Mouse (Mus musculus) kidney, postnatal 10 days (tissue): Measurements from ENCODE around the gene Hemk1.
"Not testable (repeated sequence)": the region's sequence is repeated elsewhere in the genome, so short reads cannot be mapped to it uniquely, and the experiment has no call there.

Experiments used
- DNase-seq: peaks from one replicate; pipeline ENCODE4 v3.0.0; 2021; ENCODE audit warnings: mixed read lengths

The Hemk1 gene

DNA sequence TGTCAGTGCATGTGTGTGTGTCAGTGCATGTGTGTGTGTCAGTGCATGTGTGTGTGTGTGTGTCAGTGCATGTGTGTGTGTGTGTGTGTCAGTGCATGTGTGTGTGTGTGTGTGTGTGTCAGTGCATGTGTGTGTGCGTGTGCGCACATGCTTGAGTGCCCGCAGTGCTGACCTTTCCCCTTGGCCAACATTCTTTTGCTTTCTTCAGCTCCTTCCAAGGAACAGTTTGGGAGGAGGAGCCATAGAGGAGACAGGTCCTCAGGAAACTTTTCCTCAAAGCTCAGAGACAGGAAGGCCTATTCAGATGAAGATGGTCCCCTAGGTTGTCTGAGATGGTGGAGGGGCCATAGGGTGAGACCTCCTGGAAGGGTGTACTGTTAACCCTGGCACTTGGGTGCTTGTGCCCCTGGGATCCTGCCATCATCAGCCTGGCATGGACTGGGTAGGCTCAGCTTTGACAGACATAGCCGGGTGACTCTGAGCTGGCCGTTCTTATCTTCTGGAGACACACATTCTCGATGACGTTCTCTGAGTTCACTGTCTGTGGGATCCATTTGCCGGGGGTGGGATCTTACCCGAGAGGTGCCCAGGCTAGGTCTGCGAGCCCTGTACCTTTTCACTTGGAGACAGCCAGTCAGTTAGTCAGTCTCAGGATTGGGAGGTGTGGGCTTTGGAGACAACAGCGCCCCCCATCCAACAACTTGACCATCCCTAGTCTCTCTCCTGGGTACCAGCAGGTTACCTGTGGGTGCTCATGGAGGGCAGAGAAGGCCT, 30.9 kb downstream of the Hemk1 start:
- peak; percentile 47 for DNase-seq

DNA sequence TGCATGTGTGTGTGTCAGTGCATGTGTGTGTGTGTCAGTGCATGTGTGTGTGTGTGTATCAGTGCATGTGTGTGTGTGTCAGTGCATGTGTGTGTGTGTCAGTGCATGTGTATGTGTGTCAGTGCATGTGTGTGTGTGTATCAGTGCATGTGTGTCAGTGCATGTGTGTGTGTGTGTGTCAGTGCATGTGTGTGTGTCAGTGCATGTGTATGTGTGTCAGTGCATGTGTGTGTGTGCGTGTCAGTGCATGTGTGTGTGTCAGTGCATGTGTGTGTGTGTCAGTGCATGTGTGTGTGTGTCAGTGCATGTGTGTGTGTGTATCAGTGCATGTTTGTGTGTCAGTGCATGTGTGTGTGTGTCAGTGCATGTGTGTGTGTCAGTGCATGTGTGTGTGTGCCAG, 31.5 kb downstream of the Hemk1 start:
- DNase-seq: not testable (repeated sequence)

DNA sequence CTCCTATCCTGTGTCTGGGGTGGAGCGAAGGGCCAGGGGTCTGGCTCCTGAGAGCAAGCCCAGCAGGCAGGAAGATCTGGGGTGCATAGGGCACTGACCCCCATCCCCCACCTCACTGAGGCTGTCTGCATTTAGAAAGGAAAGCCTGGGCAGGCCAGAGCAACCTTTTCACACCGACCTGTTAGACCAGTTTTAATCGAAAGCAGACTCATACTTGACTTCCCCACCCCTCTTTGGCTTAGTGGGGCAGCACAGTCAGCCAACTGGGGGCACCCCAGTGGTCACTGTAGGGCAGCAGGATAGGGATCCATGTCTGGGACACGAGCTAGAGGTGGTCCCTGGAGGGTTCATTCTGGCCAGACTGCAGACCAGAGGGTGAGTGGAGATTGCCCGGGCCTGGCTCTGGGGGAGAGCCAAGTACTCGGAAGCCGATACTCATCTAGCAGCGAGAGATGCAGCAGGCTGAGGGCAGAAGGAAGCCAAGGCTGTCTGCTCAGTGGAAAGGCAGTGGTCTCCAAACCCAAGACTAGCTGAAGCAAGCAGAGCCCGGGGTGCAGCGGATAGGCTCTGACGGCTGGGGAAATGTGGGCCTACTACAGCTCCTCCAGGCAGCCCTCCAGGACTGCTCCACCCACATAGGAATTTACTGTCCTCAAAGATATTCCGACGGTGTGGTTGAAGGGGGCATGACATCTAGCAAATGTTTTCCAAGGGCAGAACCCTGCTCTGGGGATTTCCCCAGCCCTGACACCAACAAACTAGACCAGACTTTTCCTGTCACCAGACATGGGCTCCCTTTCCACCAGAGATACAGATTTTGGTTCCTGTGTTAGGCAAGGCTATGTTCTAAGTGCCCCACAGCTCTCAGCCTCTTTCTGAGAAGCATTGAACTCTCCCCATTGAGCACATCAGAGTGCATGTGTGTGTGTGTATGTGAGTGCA, 32.3 kb downstream of the Hemk1 start:
- peak; percentile 54 for DNase-seq

DNA sequence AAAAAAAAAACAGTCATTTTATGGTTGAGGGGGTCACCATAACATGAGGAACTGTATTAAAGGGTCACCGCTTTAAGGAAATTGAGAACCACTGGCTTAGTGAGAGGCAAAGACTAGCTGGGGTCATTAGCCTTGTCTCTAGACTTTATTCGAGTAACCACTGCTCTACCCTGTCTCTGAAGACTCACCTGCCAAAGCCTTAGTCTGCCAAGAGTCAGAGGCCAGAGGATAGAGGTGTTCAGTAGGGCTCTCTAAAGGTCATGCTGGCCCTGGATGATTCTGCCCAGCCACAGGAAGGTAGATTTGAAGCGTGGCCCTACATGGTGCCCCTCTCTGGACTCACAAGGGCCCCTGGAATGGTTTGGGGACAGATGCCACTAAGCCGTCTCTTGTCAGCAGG, 33.1 kb downstream of the Hemk1 start:
- DNase-seq: no peak

DNA sequence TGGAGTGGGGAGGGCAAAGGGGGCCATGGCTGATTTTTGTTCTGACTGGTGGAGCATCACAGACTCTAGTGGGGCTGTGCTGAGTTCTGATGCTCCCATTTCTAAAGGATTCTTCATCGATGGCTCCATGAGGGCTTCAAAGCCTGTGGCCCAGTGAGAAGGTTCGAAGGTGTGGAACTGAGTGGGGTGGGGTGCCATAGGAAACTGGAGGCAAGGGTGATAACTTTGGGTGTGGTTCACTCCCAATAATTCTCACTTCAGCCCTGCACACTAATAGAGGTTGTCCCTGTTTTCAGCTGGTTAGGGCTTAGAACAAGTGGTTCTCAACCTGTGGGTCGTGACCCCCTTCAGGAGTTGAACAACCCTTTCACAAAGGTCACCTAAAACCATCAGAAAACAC, 33.8 kb downstream of the Hemk1 start:
- DNase-seq: no peak

DNA sequence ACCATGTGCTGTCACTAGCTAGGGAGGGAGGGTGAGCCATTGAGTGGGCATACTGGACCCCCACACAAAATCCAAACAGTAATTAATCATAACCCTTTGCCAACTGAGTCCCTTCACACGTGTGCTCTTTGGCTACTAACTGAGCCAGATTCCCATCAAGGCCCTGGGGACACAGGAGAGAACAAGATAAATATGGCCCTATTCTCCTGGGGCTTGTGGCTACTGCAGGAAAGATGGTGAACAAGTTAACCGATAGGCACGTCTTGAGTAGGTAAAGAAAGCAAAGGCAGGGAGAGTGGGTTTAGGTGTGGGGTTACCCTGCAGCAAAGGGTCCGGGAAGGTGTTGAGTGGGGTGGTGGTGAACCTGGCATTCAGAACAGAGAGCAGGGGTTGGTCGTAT, 34.2 kb downstream of the Hemk1 start:
- no peak for DNase-seq

DNA sequence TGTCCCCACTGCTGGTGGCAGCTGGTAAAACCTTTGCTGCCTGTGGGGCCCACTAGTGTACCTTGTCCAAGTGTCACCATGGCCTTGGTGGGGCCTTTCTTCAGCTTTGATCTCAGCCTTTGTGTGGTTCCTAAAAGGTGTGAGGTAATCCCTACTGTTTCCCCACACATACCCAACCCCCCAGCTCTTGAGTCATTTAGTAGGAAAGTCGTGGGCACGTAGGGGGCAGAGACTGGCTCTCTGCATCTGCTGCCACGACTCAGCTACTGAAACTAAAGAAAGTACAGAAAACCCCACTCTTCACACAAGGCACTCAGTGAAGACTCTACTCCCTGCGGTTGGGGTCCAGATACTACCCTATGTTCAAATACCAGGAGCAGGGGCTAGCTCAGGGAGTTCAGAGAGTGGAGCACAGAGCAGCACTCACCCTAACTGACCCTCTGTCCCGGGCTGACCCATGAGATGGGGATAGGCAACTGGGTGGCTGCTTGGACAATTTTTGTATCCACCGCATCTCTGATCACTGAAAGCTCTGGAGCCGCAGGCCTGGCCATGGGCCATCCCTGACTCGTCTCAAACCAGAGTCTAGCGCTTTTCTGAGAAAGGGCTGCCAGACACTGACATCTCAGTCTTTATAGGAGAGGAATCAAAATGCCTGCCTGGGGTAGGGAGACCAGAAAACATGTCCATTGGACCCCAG, 34.9 kb downstream of the Hemk1 start:
- DNase-seq: no peak

DNA sequence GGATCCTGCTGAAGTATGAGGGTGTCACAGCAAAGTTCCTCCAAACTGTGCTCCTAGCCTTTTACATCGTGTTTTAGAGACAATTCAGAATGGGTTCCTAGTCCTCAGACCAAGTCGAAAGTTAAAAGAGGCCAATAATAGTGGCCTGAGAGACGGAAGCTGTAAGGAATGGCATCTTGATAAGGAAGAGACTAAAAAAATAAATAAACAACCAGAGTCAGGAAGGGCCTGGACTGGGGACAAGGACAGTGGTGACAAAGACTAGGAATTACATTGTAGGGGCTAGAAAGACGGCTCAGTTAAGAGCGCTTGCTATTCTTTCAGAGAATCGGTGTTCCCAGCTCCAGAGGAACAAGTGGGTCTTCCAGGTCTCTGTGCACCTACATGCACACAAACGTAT, 35.6 kb downstream of the Hemk1 start:
- no peak for DNase-seq

DNA sequence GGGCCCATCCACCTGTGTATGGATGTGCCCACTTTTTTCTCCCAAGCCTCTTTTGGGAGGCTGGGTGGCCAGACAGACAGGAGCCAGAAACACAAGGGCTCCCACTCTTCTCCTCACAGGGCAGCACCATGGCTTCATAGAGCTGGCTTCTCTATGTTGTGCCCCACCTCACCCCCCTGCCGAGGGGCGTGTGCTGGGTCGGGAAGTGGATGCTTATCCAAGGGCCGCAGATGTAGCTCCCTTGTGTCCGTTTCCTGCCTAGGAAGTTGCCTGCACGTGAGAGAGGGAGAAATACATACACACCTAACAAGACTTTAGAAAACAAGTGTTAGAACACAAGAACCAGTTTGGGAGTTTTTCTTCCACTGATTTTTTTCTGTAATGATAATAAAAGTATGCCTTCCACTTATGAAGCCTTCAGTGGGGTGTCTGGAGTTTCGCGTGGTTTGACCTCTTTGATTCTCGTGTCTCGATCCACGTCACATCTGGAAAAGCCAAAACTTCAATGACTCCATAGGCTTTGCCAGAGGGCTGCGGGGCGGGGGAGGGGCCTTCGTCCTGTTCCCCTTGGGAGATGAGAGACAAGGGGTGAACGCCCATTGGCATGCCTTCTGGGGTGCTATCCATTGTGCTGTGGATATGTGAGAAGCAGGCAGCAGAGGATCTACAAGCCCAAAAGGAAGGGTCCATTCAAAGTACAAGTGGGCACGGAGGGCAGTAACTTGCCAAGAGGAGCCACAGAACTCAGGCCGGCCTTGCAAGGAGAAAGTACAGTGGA, 36.4 kb downstream of the Hemk1 start:
- no peak for DNase-seq

DNA sequence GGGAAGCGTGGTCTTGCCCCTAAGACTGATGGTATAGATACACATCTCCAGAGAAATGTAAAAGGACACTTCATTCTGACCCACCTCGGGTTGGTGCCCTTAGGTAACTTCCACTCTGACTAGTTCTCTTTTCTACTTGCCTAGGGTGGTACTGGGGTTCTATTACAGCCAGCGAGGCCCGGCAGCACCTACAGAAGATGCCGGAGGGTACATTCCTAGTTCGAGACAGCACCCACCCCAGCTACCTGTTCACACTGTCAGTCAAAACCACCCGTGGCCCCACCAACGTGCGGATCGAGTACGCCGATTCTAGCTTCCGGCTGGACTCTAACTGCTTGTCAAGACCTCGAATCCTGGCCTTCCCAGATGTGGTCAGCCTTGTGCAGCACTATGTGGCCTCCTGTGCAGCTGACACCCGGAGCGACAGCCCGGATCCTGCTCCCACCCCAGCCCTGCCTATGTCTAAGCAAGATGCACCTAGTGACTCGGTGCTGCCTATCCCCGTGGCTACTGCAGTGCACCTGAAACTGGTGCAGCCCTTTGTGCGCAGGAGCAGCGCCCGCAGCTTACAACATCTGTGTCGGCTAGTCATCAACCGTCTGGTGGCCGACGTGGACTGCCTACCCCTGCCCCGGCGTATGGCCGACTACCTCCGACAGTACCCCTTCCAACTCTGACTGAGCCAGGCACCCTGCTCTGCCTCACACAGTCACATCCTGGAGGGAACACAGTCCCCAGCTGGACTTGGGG, 37.8 kb downstream of the Hemk1 start:
- DNase-seq: no peak

DNA sequence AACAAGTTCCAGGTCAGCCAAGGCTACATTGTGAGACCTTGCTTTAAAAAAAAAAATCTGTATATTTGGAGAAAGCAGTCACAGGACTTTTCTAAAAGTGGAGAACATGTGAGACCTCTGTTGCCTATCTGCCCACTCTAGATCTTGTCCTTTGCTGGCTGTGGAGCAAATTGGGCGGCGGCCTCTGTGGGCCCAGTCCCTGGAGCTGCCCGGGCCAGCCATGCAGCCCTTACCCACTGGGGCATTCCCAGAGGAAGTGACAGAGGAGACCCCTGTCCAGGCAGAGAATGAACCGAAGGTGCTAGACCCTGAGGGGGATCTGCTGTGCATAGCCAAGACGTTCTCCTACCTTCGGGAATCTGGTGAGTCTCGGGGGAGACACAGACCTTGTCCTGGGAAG, 38.4 kb downstream of the Hemk1 start:
- no peak for DNase-seq

DNA sequence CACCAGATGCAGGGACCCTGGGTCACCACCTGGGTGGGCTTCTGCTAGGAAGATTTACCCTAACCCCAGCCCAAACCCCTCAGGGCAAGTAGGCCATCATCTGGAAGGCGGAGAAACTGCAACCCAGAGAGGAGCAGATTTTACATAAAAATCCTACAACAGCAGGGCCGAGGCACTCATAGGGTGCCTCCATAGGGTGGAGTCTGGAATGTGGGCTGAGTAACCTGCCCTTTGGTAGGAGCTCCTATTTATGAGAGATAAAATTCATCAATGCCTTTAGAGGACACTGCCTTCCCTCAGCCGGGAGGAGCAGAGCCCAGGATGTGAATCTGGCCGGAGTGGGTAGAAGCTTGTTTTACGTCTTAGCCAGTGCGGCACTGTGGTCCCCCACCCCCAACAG, 39.3 kb downstream of the Hemk1 start:
- no peak for DNase-seq

DNA sequence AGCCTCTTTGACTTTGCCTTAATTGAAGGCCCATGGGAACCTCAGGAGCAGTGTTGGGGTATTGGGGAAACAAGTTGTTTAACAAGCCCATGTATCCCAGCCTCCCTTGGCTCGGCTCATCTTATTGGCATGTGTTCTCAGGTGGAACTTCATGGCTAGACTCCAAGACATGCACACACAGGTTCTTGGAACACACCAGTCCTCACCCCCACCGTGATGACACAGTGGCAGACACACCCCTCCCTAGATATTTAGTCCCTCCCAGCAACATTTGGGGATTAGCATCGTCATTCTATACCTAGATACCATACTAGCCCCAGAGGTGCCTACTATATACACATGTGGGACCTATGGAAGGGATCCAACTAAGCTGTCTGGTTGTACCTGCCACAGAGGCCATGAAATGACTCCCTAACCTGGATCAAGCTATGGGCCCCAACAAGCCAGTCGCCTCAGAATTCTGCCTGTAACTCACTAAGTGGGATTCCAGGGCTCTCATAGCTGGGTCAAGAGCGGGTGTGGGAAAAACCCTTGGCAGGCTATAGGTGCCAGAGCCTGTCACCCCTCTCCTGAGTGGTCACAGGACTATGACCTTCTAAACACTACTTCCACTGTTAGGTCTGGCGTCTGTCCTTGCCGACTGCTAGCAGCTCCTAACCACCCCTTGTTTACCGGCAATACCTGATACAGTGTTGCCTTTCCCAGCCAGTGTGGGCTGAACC, 39.9 kb downstream of the Hemk1 start:
- peak; percentile 52 for DNase-seq

DNA sequence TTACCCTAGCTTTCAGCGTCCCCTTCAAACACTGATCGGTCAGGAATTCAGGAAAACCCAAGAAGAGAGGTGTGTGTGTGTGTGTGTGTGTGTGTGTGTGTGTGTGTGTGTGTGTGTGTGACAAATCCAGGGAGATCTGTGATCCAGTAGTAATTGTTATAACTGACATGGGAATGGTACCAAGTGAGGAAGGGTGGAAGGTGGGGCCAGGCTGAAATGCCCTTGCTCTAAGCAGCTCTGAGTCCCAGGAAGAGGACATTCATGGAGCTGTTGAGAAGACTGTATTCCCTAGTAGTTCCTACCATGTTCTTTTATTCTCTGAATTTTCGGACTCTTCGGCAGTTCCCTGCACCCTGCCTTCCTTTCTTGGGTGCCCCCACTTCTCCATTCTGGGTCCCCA, 40.5 kb downstream of the Hemk1 start:
- no peak for DNase-seq

DNA sequence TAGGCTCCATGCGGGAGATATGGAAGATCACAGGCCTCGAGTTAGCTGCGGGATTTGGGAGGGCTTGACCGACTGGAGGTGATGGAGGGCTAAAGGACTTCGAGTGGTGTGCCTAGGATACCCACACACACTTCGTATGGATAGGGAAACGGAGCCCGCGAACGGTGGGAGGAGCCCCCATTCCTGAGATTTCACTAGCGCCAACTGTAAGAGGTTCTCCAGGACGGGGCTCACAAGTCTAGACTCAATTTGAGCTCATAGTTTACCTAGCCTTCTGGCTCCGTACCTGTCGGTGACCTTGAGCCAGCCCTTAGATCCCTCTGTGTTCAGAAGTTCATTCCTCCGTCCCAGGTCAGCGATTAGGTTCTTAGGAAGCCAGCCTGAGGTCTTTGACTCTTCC, 41.1 kb downstream of the Hemk1 start:
- no peak for DNase-seq

DNA sequence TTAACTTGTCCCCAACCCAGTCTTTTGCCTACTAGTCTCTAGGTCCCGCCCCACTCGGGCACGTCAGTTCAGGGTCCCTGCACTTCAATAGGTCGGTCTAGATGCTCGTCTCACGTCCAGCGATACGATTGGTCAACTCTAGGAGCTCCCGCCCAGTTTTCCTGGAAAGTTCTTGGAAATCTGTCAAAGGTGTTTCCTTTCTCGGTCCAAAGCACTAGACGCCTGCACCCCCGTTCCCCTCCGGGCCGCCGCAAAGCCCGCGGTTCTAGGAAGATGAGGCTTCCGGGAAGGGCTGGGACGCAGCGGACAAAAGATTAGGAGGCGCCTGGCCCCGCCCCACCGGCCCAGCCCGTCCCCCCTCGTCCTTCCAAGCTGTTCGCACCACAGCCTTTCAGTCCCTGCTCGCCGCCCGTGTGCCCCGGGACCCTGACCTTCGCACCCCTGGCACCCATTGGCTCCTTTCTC, 41.6 kb downstream of the Hemk1 start:
- peak; percentile 95 for DNase-seq

DNA sequence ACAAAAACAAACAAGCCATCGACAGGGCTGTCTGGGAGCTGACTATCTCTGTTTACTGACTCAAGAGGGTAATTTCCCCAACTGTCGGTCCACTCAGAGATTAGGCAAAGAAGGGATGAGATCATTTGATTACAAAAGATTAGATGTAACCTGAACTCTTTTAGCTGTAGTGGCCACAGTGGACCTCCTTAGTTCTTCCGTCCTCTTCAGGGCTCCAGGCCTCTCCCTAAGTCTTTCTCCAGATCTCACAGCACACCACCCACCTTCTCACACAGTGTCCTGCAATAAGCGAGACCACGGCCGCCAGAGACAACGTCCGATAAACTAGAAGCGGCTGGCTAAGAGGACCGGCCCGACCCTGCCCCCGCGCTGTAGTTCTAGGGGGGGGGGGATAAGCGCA, 42.1 kb downstream of the Hemk1 start:
- DNase-seq: no peak

DNA sequence AAGGTAGTCTGAATTCAATTTTAAA, 42.3 kb downstream of the Hemk1 start, which contains the start of gene Cish:
Cish (plus strand) TSS at position 11 of the 25 bp plus-strand sequence.
- no peak for DNase-seq

DNA sequence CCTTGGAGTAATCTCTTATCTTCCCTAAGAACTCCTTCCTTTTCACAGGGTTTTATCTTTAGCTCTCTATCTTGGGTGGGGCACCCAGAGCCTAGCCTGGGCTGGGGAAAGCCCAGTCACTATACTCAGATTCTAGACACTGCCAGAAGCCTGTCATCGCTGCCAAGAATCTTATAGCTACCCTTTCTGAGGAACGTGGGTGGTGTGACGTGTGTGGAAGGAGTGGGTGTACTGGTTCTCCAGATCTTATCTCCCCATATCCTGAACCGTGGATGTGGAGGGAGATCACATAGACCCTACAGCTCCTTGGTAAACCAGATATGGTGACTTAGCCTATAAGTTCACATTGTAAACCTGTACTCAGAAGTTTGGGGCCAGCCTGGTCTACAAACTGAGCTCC, 42.5 kb downstream of the Hemk1 start:
- DNase-seq: no peak

DNA sequence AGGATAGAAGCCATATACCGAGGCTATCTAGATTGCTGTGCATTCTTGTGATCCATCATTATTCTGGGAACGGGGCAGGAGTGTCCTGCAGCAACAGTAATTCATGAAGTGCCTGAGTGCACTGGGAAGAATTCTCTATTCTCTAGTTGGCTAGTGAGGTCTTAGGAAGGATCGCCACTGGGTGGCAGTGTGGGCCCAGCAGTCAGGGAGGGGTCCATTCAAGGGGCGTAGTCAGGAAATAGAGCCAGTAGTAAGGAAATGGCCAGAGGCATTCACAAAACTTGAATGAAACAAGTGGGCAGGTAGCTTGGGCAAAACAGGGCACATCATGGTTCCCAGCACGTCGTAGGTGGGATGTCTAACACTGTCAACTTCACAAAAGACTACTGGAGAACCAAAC, 43.9 kb downstream of the Hemk1 start:
- peak; percentile 92 for DNase-seq

DNA sequence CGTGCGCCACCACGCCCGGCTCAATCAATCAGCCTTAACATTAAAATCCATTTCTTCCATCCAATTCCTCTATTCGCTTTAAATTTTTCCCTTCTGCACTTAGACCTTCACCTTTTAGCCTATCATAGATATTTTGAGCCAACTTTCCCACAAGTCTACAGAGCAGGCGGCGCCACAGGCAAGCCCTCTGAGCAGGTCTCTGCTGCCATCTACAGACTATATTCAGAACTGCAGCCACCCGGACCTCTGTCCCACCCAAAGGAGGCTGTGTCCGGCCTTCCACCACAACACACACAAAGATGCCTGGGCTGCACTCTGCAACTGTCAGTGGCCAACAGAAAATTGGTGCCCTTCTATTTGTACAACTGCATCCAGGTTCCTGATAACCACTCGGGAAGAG, 47.3 kb downstream of the Hemk1 start:
- peak; percentile 92 for DNase-seq
